Mouse (Mus musculus) neural tube, embryonic 13.5 days (tissue): ENCODE data around the gene Atf7. TPM values are rescaled to one million over a fixed set of nuclear protein-coding genes. Genes with fewer than 3 reads are reported as not detected.

Experiments used
- ATAC-seq: fragments of 200-750 bp; cut with Nextera tagmentation; 2 replicates; pipeline ENCODE4 v1.8.0; 2017; ENCODE audit warnings: low read depth, mild to moderate bottlenecking, moderate TSS enrichment, moderate library complexity
- H3K27ac ChIP-seq: fragments of 300-500 bp; sonication (generic); replicated peaks from 2 replicates; pipeline ENCODE4 v1.5.1; 2015; ENCODE audit warnings: moderate library complexity, mild to moderate bottlenecking, inconsistent platforms
- H3K27me3 ChIP-seq: fragments of 300-500 bp; sonication (generic); 2 replicates; pipeline ENCODE4 v1.6.1; 2015; ENCODE audit warnings: mild to moderate bottlenecking, inconsistent platforms
- H3K36me3 ChIP-seq: fragments of 300-500 bp; sonication (generic); 2 replicates; pipeline ENCODE4 v1.6.1; 2015; ENCODE audit warnings: mild to moderate bottlenecking, inconsistent platforms
- H3K4me1 ChIP-seq: fragments of 300-500 bp; sonication (generic); replicated peaks from 2 replicates; pipeline ENCODE4 v1.6.1; 2015; ENCODE audit warnings: inconsistent platforms
- H3K4me2 ChIP-seq: fragments of 300-500 bp; sonication (generic); 2 replicates; pipeline ENCODE4 v1.6.1; 2015; ENCODE audit warnings: inconsistent platforms, mild to moderate bottlenecking, moderate library complexity
- H3K4me3 ChIP-seq: fragments of 300-500 bp; sonication (generic); 2 replicates; pipeline ENCODE4 v1.5.1; 2015; ENCODE audit warnings: mild to moderate bottlenecking, inconsistent platforms
- H3K9ac ChIP-seq: fragments of 300-500 bp; sonication (generic); 2 replicates; pipeline ENCODE4 v1.6.1; 2015; ENCODE audit warnings: moderate library complexity, mild to moderate bottlenecking, inconsistent platforms
- H3K9me3 ChIP-seq: fragments of 300-500 bp; sonication (generic); 2 replicates; pipeline ENCODE4 v1.6.1; 2016; ENCODE audit warnings: inconsistent platforms
- WGBS: fragments of 180-500 bp; shearing (Covaris S2); methylation state at CpG from one replicate; pipeline ENCODE4 v1.1.7; 2015; 5-methylcytosine and 5-hydroxymethylcytosine counted together
- microRNA counts: library from miRNA; unstranded; fragments of <30 nt; microRNA quantifications from one replicate; lab custom pipeline; 2016
- microRNA-seq: library from miRNA; unstranded; fragments of <30 nt; microRNA quantifications from one replicate; pipeline ENCODE4, GENCODE M21; 2016
- polyA plus RNA-seq: library from polyadenylated mRNA; unstranded; fragments of >200 nt; fragmentation: Nextera tagmentation; extraction: Ambion mirVana; gene quantifications from 2 replicates; pipeline ENCODE4 v1.2.1, GENCODE M21; 2015

Atf7 gene
- polyA plus RNA-seq, 1 experiment from 2014 or later: 22.5 TPM

- Histone ChIP-seq H3K27ac (no peak overlapping the region), H3K36me3 (peaks cover 93% of the 10 kb centered on the region), H3K4me3 (no peak overlapping the region), H3K9ac (no peak overlapping the region), H3K4me2 (no peak overlapping the region), H3K27me3 (no peaks in the 10 kb centered on the region), H3K4me1 (no peaks in the 10 kb centered on the region), H3K9me3 (no peaks in the 10 kb centered on the region)
- 94% methylated on average over 19 of the region's 19 CpGs for WGBS
- 0 out of 2 replicates have a peak, but pooled peaks have one; percentile 30 for ATAC-seq
Observed at GRCm38 (mm10) chr15:102501084-102501814, 124.0 kb downstream of the Atf7 start.

DNA sequence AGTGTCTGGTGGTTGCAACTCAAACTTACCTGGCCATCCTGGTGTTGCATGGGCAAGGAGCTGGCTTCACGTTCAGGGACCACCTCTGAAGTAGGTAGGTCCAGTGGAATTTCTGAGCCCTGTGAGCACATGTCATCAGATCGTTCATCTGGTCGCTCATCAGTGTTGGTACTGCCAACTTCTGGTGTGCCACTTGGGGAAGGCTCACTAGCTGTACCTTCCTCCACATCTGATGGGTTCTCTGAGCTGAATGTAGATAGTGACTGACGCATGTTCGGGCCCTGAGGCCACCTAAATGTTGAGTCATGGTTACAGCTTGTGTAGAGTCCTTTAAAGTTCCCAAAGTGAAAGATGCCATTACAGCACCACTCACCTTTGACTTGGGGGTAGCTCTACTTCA, 124.8 kb downstream of the Atf7 start:
- no peaks in the 10 kb centered on the region for H3K27me3 ChIP-seq

GRCm38 (mm10) chr15:102499851-102500250, 125.4 kb downstream of the Atf7 start:
- H3K4me1 ChIP-seq: no peaks in the 10 kb centered on the region
- H3K4me2 ChIP-seq: no peak overlapping the region
- H3K4me3 ChIP-seq: no peak overlapping the region
- H3K36me3 ChIP-seq: peaks cover 96% of the 10 kb centered on the region
- H3K27ac ChIP-seq: no peak overlapping the region
- no peaks in the 10 kb centered on the region for H3K9me3 ChIP-seq
- WGBS: 89% methylated on average over 6 of the region's 6 CpGs
- no peak overlapping the region for H3K9ac ChIP-seq
- ATAC-seq: no peak
- H3K27me3 ChIP-seq: no peaks in the 10 kb centered on the region

More for the DNA sequence above, 124.8 kb downstream of the Atf7 start:
- Histone ChIP-seq H3K9me3 (no peaks in the 10 kb centered on the region), H3K27ac (no peak overlapping the region), H3K9ac (no peak overlapping the region), H3K36me3 (peaks cover 96% of the 10 kb centered on the region), H3K4me1 (no peaks in the 10 kb centered on the region), H3K4me2 (no peak overlapping the region), H3K4me3 (no peak overlapping the region)
- 94% methylated on average over 5 of the region's 5 CpGs for WGBS
- no peak for ATAC-seq

DNA sequence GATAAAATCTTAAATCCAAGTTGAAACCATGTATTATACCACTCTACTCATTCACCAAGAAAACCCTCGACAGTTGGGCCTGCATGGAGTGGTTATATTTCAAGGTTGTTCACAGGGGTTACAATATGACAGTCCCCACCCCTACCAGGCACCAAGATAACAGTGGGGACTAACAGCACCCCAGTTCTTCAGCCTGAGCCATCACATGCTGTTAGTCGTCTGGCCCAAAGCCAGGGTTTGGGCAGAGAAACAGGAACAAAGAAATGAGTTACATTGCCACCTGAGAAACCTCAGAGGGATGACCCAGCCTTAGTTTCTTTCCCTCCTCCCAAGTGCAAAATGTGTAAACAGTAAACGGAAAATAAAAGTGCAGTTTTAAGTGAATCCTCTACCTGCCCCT, 125.9 kb downstream of the Atf7 start:
- 78% methylated on average over 3 of the region's 3 CpGs for WGBS

GRCm38 (mm10) chr15:102498322-102498721, 126.9 kb downstream of the Atf7 start:
- H3K4me2 ChIP-seq: no peak overlapping the region
- H3K9me3 ChIP-seq: no peaks in the 10 kb centered on the region
- H3K4me1 ChIP-seq: no peaks in the 10 kb centered on the region
- no peak overlapping the region for H3K4me3 ChIP-seq
- H3K9ac ChIP-seq: no peak overlapping the region
- no peaks in the 10 kb centered on the region for H3K27me3 ChIP-seq
- ATAC-seq: no peak
- H3K36me3 ChIP-seq: peaks cover 96% of the 10 kb centered on the region
- WGBS: 90% methylated on average over 3 of the region's 3 CpGs
- no peak overlapping the region for H3K27ac ChIP-seq

More for the DNA sequence above, 125.9 kb downstream of the Atf7 start:
- Histone ChIP-seq H3K27ac (no peak overlapping the region), H3K4me3 (no peak overlapping the region), H3K9me3 (no peaks in the 10 kb centered on the region), H3K4me2 (no peak overlapping the region), H3K27me3 (no peaks in the 10 kb centered on the region), H3K9ac (no peak overlapping the region), H3K36me3 (peaks cover 96% of the 10 kb centered on the region), H3K4me1 (no peaks in the 10 kb centered on the region)
- no peak for ATAC-seq

DNA sequence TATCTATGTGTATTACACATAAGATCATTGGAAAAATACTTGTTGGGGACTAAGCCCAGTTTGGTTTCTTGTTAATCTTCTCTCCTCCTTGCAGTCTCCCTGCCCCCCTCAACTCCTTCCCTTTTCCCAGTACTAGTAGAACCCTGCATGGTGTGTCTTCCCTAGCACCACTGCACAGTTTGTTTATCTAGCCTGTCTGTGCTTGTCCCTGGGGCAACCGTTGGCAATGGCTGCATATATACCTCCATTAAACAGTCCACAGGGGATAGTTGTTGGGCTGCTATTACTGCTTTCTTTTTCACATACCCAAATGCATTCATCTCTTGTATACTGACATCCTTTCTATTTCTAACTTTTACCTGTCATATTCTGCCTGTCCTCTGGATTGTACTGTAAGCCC, 137.6 kb downstream of the Atf7 start:
- WGBS: 74% methylated on average over 1 of the region's 1 CpGs
- Histone ChIP-seq H3K9ac (no peak overlapping the region), H3K4me3 (no peak overlapping the region), H3K4me2 (no peak overlapping the region), H3K9me3 (no peaks in the 10 kb centered on the region), H3K27ac (no peak overlapping the region), H3K36me3 (peaks cover 84% of the 10 kb centered on the region), H3K27me3 (no peaks in the 10 kb centered on the region), H3K4me1 (no peaks in the 10 kb centered on the region)
- no peak for ATAC-seq

GRCm38 (mm10) chr15:102485853-102486252, 139.4 kb downstream of the Atf7 start:
- no peaks in the 10 kb centered on the region for H3K4me1 ChIP-seq
- no peak overlapping the region for H3K9ac ChIP-seq
- no peak for ATAC-seq
- H3K27ac ChIP-seq: no peak overlapping the region
- WGBS: 92% methylated on average over 12 of the region's 12 CpGs
- no peak overlapping the region for H3K4me3 ChIP-seq
- peaks cover 87% of the 10 kb centered on the region for H3K36me3 ChIP-seq
- H3K4me2 ChIP-seq: no peak overlapping the region
- no peaks in the 10 kb centered on the region for H3K27me3 ChIP-seq
- H3K9me3 ChIP-seq: no peaks in the 10 kb centered on the region

DNA sequence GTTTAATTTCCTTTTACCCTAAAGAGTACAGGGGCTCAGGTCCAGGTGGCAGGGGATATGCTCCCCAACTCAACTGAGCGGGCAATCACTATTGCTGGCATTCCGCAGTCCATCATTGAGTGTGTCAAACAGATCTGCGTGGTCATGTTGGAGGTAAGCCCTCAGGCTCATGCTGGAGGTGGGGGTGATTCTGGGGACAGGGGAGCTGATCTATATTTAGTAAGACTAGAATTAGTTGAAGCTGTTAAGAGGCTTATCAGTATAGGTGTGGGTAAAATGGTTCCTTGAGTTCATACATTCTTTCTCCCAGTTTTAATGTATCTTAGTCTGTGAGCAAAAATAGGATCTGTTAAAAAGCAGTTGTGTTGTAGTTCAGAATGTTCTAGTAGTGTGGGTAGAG, 142.1 kb downstream of the Atf7 start:
- 94% methylated on average over 3 of the region's 3 CpGs for WGBS
- H3K36me3 ChIP-seq: peaks cover 83% of the 10 kb centered on the region

More for the DNA sequence above, 142.1 kb downstream of the Atf7 start:
- H3K4me1 ChIP-seq: no peaks in the 10 kb centered on the region
- H3K4me3 ChIP-seq: no peak overlapping the region
- no peaks in the 10 kb centered on the region for H3K9me3 ChIP-seq
- H3K27ac ChIP-seq: no peak overlapping the region
- no peak overlapping the region for H3K4me2 ChIP-seq
- no peaks in the 10 kb centered on the region for H3K27me3 ChIP-seq
- ATAC-seq: no peak
- no peak overlapping the region for H3K9ac ChIP-seq

MicroRNA genes within 50 kb of the gene (microRNA counts, 519-probe panel; counts per million panel counts)
- not detected for microRNA mmu-miR-688 (lab: Ali Mortazavi, UCI)

Small RNAs within 50 kb of the gene (microRNA-seq; reads per million reads assigned to microRNA genes)
- not detected for gene Mir688

Other genes starting within 250 kb of the Atf7 start
- 4.3 and 6.0 TPM in 2 replicates for gene Sp1, start 219.3 kb downstream of the Atf7 start, polyA plus RNA-seq
- 0.13 and 0.76 TPM in 2 replicates for gene Amhr2, start 180.1 kb downstream of the Atf7 start, polyA plus RNA-seq
- 88.7 and 100.0 TPM in 2 replicates for gene Prr13, start 166.4 kb downstream of the Atf7 start, polyA plus RNA-seq
- 137 and 142 TPM in 2 replicates for gene Pcbp2, start 154.9 kb downstream of the Atf7 start, polyA plus RNA-seq
- 8.7 and 16.2 TPM in 2 replicates for gene Gm10337, start 121.7 kb downstream of the Atf7 start, polyA plus RNA-seq
- 45.8 and 50.6 TPM in 2 replicates for gene Map3k12, start 108.4 kb downstream of the Atf7 start, polyA plus RNA-seq
- gene Tarbp2, start 107.3 kb downstream of the Atf7 start, polyA plus RNA-seq: 82.6 and 88.0 TPM in 2 replicates
- gene Npff, start 100.5 kb downstream of the Atf7 start, polyA plus RNA-seq: 7.3 and 13.3 TPM in 2 replicates
- gene Gm28047, start 397 bp downstream of the Atf7 start, polyA plus RNA-seq: 1.3 TPM in 1 of 2 replicates, not detected in the other
- 45.9 and 48.1 TPM in 2 replicates for gene Atp5g2, start 46.9 kb upstream of the Atf7 start, polyA plus RNA-seq
- gene Calcoco1, start 96.7 kb upstream of the Atf7 start, polyA plus RNA-seq: 35.7 and 41.9 TPM in 2 replicates